ENCODE assay signal across 18 mouse cellular contexts in genomic region chr4:126473031-126473430, GRCm38 (mm10). TPM values are rescaled to one million over a fixed set of nuclear protein-coding genes. Genes with fewer than 3 reads are reported as not detected.
A peak's percentile ranks its signal among the peaks of the same experiment; 100 is the strongest.
DNase-seq lines count a peak whose midpoint lies in the region; ATAC-seq and TF ChIP-seq lines count a peak whose summit lies in the region.
"Had no signal": no experiment of that assay in that cellular context is flagged by ENCODE, and none has a peak within 500 bp of the region (broad histone marks: within the 10 kb centered on the region; RNA-seq: fewer than 3 reads in every experiment).

No protein-coding gene starts in this region.

- no peaks in the 10 kb centered on the region for H3K27me3 ChIP-seq in kidney, postnatal 0 days (ENCODE audit: insufficient read depth, low read length)
- no peaks in the 10 kb centered on the region for H3K27me3 ChIP-seq in limb, embryonic 11.5 days (ENCODE audit: control insufficient read depth, insufficient read depth, low read length)
- H3K27me3 ChIP-seq: forebrain, embryonic 15.5 days; heart, embryonic 15.5 days; hindbrain, embryonic 12.5 days; limb, embryonic 15.5 days; megakaryocyte, embryonic 14.5 days; neural tube, embryonic 13.5 days had no signal

- no peak for ATAC-seq in kidney, postnatal 0 days (replicated peaks; ENCODE audit: low FRiP score, low read depth)
- no peak for ATAC-seq in limb, embryonic 11.5 days (ENCODE audit: insufficient number of reproducible peaks, low FRiP score, low TSS enrichment, low read depth)
- ATAC-seq: forebrain, embryonic 15.5 days had no signal

- H3K4me3 ChIP-seq in kidney, postnatal 0 days (replicated peaks; ENCODE audit: low read depth, low read length): no peak overlapping the region
- H3K4me3 ChIP-seq in limb, embryonic 11.5 days (ENCODE audit: low read depth, low read length): no peak overlapping the region
- H3K4me3 ChIP-seq: erythroblast, embryonic 14.5 days; forebrain, embryonic 15.5 days; heart, embryonic 15.5 days; hindbrain, embryonic 12.5 days; limb, embryonic 15.5 days; megakaryocyte, embryonic 14.5 days; neural tube, embryonic 13.5 days had no signal

- no peaks in the 10 kb centered on the region for H3K36me3 ChIP-seq in kidney, postnatal 0 days (ENCODE audit: insufficient read depth, low read length)
- no peaks in the 10 kb centered on the region; the same call in 1 of the 2 replicates for H3K36me3 ChIP-seq in limb, embryonic 11.5 days (ENCODE audit: control insufficient read depth, insufficient read depth, low read length)
- H3K36me3 ChIP-seq: forebrain, embryonic 15.5 days; heart, embryonic 15.5 days; hindbrain, embryonic 12.5 days; limb, embryonic 15.5 days; neural tube, embryonic 13.5 days had no signal

- H3K9me3 ChIP-seq in kidney, postnatal 0 days (replicated peaks; ENCODE audit: low read length): no peaks in the 10 kb centered on the region
- no peaks in the 10 kb centered on the region for H3K9me3 ChIP-seq in limb, embryonic 11.5 days (ENCODE audit: control insufficient read depth, low read length)
- H3K9me3 ChIP-seq: forebrain, embryonic 15.5 days; heart, embryonic 15.5 days; hindbrain, embryonic 12.5 days; limb, embryonic 15.5 days; megakaryocyte, embryonic 14.5 days; neural tube, embryonic 13.5 days had no signal

- no peak overlapping the region for H3K27ac ChIP-seq in kidney, postnatal 0 days
- no peak overlapping the region for H3K27ac ChIP-seq in limb, embryonic 11.5 days (replicated peaks; ENCODE audit: low read depth, low read length)
- H3K27ac ChIP-seq: forebrain, embryonic 15.5 days; heart, embryonic 15.5 days; hindbrain, embryonic 12.5 days; limb, embryonic 15.5 days; neural tube, embryonic 13.5 days had no signal

- no peak overlapping the region for H3K9ac ChIP-seq in kidney, postnatal 0 days (ENCODE audit: low read depth, low read length)
- H3K9ac ChIP-seq in limb, embryonic 11.5 days (ENCODE audit: low read length): no peak overlapping the region
- H3K9ac ChIP-seq: forebrain, embryonic 15.5 days; heart, embryonic 15.5 days; hindbrain, embryonic 12.5 days; limb, embryonic 15.5 days; neural tube, embryonic 13.5 days had no signal

- 43% methylated on average over 5 of the region's 5 CpGs for WGBS in kidney, postnatal 0 days
- WGBS in limb, embryonic 11.5 days: 49% methylated on average over 5 of the region's 5 CpGs

- DNase-seq in kidney, postnatal 0 days (ENCODE audit: low spot score): peak; percentile 15
- no peak for DNase-seq in kidney, postnatal 25 days
- peak; percentile 33 for DNase-seq in ES-CJ7 (ENCODE audit: low read depth, low spot score)
- peak; percentile 44 for DNase-seq in ZHBTc4 (ENCODE audit: low read depth, low spot score)
- peak; percentile 49 for DNase-seq in limb, embryonic 11.5 days (ENCODE audit: low spot score)
- DNase-seq in left cerebral cortex, adult 9 months (ENCODE audit: low spot score in 2 of 2): no peak
- no peak for DNase-seq in right cerebral cortex, adult 2 months (ENCODE audit: low spot score in 2 of 2)
- DNase-seq: adrenal gland, adult 2 months; cerebellum, adult 18-20 months; kidney, adult 18-20 months; thymus, adult 2 months had no signal

- no peak for TF ChIP-seq CTCF in kidney, postnatal 0 days (IDR thresholded peaks at IDR 0.05; ENCODE audit: low read depth)

- H3K4me1 ChIP-seq in kidney, postnatal 0 days (replicated peaks; ENCODE audit: insufficient read depth, low read length): 0 out of 2 replicates have a peak, but pooled peaks cover 4% of the 10 kb centered on the region
- no peaks in the 10 kb centered on the region for H3K4me1 ChIP-seq in limb, embryonic 11.5 days (ENCODE audit: control insufficient read depth, insufficient read depth, low read length)
- H3K4me1 ChIP-seq: hindbrain, embryonic 12.5 days had no signal

- no peak overlapping the region for H3K4me2 ChIP-seq in kidney, postnatal 0 days (ENCODE audit: low read length)
- no peak overlapping the region for H3K4me2 ChIP-seq in limb, embryonic 11.5 days (ENCODE audit: low read depth, severe bottlenecking)
- H3K4me2 ChIP-seq: forebrain, embryonic 15.5 days; heart, embryonic 15.5 days; hindbrain, embryonic 12.5 days; limb, embryonic 15.5 days; neural tube, embryonic 13.5 days had no signal

RNA-seq across cellular contexts. Expression of gene Ago1, which starts 4.6 kb away (rescaled TPM):
- polyA plus RNA-seq in kidney, postnatal 0 days (2015; fragmentation: Nextera tagmentation; extraction: Ambion mirVana): 4.4 TPM in 2 replicates
- 7.8 and 8.7 TPM in 2 replicates for polyA plus RNA-seq in limb, embryonic 11.5 days (2014; fragmentation: Nextera tagmentation; extraction: Ambion mirVana)

RNA-seq across cellular contexts. Expression of gene Ago3, which starts 43.7 kb away (rescaled TPM):
- 8.7 and 9.8 TPM in 2 replicates for polyA plus RNA-seq in kidney, postnatal 0 days (2015; fragmentation: Nextera tagmentation; extraction: Ambion mirVana)
- polyA plus RNA-seq in limb, embryonic 11.5 days (2014; fragmentation: Nextera tagmentation; extraction: Ambion mirVana): 11.9 and 14.8 TPM in 2 replicates

Comparison
In these comparisons a context has a peak if more than half of its experiments do, and no peak if none do; other contexts are left out.
1. DNase-seq: peak in kidney, postnatal 0 days (single experiment), ES-CJ7 (single experiment), ZHBTc4 (single experiment) and limb, embryonic 11.5 days (single experiment); none in kidney, postnatal 25 days (0 of 2), left cerebral cortex, adult 9 months (0 of 2) and right cerebral cortex, adult 2 months (0 of 2).